Mouse (Mus musculus) heart, embryonic 11.5 days (tissue): ENCODE results near the gene Islr2. TPM values are rescaled to one million over a fixed set of nuclear protein-coding genes. Genes with fewer than 3 reads are reported as not detected.

Experiments used
- ATAC-seq: fragments of 200-750 bp; cut with Nextera tagmentation; replicated peaks from 2 replicates; pipeline ENCODE4 v1.8.0; 2017; ENCODE audit warnings: moderate library complexity; ENCODE audit not compliant: insufficient number of reproducible peaks, low FRiP score, low TSS enrichment
- H3K27ac ChIP-seq: fragments of 300-500 bp; sonication (generic); 2 replicates; pipeline ENCODE4 v1.5.1; 2014; ENCODE audit warnings: mild to moderate bottlenecking, low read depth, low read length
- H3K27me3 ChIP-seq: fragments of 300-500 bp; sonication (generic); 2 replicates; pipeline ENCODE4 v1.6.1; 2014; ENCODE audit warnings: mild to moderate bottlenecking, low read length, mixed read lengths; ENCODE audit not compliant: control insufficient read depth, insufficient read depth
- H3K36me3 ChIP-seq: fragments of 300-500 bp; sonication (generic); 2 replicates; pipeline ENCODE4 v1.6.1; 2014; ENCODE audit warnings: mild to moderate bottlenecking, low read length, moderate library complexity, mixed read lengths; ENCODE audit not compliant: control insufficient read depth, insufficient read depth
- H3K4me1 ChIP-seq: fragments of 300-500 bp; sonication (generic); 2 replicates; pipeline ENCODE4 v1.6.1; 2014; ENCODE audit warnings: low read length; ENCODE audit not compliant: control insufficient read depth, insufficient read depth
- H3K4me2 ChIP-seq: fragments of 300-500 bp; sonication (generic); 2 replicates; pipeline ENCODE4 v1.6.1; 2014; ENCODE audit warnings: mild to moderate bottlenecking, moderate library complexity
- H3K4me3 ChIP-seq: fragments of 300-500 bp; sonication (generic); 2 replicates; pipeline ENCODE4 v1.5.1; 2014; ENCODE audit warnings: low read depth, low read length
- H3K9ac ChIP-seq: fragments of 300-500 bp; sonication (generic); 2 replicates; pipeline ENCODE4 v1.6.1; 2014; ENCODE audit warnings: mild to moderate bottlenecking, low read depth, low read length, moderate library complexity
- H3K9me3 ChIP-seq: fragments of 300-500 bp; sonication (generic); replicated peaks from 2 replicates; pipeline ENCODE4 v1.6.1; 2016; ENCODE audit warnings: low read length; ENCODE audit not compliant: control insufficient read depth
- WGBS: fragments of 180-500 bp; shearing (Covaris S2); extraction: QIAGEN DNeasy Blood & Tissue Kit; methylation state at CpG from one replicate; pipeline ENCODE4 v1.1.7; 2014; ENCODE audit not compliant: insufficient replicate concordance; 5-methylcytosine and 5-hydroxymethylcytosine counted together
- polyA plus RNA-seq: library from polyadenylated mRNA; unstranded; fragments of >200 nt; fragmentation: Nextera tagmentation; extraction: Ambion mirVana; gene quantifications from 2 replicates; pipeline ENCODE4 v1.2.1, GENCODE M21; 2014

The Islr2 gene
- polyA plus RNA-seq, 1 experiment from 2014 or later: 0.19 TPM

DNA sequence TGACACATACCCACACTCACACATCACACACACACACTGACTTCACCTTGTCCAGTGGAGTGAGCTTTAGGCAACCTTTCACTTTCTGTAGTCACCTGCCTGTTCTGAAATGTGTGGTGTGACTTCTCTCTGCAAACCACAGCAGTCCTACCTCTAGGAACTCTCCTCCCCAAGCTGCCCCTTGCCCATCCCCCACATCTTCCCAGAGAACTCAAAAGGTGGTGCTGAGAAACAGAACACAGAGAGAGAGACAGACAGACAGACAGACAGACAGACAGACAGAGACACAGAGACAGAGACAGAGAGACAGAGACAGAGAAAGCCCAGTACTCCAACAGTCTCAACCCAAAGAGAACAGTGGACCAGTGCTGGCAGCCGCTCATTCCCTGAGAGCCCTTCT, 8.4 kb downstream of the Islr2 start:
- H3K9me3 ChIP-seq: no peaks in the 10 kb centered on the region
- no peak for ATAC-seq
- H3K27ac ChIP-seq: no peak overlapping the region
- H3K4me3 ChIP-seq: no peak overlapping the region; the same call in 1 of the 2 replicates
- H3K4me1 ChIP-seq: peaks cover 28% of the 10 kb centered on the region
- 17% methylated on average over 1 of the region's 1 CpGs for WGBS
- peaks cover 74% of the 10 kb centered on the region for H3K27me3 ChIP-seq
- H3K9ac ChIP-seq: no peak overlapping the region
- H3K4me2 ChIP-seq: no peak overlapping the region
- no peaks in the 10 kb centered on the region for H3K36me3 ChIP-seq

DNA sequence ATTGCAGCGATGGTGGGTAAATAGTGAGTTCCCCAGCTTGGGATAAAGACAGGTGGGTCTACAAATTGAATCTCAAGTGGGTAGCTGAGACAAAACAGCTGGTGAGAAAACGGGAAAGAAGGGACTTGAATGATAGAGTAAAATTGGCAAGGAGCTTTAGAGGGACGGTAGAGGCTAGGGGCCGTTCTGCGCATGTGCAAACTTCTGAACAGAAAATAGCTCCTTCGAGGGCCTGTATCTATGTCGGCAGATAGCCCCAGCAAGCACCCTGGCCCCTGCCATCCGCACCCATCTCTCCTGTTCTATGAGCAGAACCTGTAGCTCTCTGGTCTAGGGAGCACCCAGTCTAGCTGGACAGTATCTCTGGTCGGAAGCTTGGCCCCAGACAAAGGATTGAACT, 9.9 kb downstream of the Islr2 start:
- Histone ChIP-seq H3K9me3 (no peaks in the 10 kb centered on the region), H3K4me1 (peaks cover 23% of the 10 kb centered on the region), H3K27me3 (peaks cover 59% of the 10 kb centered on the region), H3K9ac (no peak overlapping the region), H3K36me3 (no peaks in the 10 kb centered on the region), H3K4me3 (no peak overlapping the region), H3K27ac (no peak overlapping the region), H3K4me2 (no peak overlapping the region)
- WGBS: 56% methylated on average over 9 of the region's 9 CpGs
- no peak for ATAC-seq

- 79% methylated on average over 6 of the region's 6 CpGs for WGBS
- no peak for ATAC-seq
Measured at GRCm38 (mm10) chr9:58184456-58184855, 19.7 kb downstream of the Islr2 start.

DNA sequence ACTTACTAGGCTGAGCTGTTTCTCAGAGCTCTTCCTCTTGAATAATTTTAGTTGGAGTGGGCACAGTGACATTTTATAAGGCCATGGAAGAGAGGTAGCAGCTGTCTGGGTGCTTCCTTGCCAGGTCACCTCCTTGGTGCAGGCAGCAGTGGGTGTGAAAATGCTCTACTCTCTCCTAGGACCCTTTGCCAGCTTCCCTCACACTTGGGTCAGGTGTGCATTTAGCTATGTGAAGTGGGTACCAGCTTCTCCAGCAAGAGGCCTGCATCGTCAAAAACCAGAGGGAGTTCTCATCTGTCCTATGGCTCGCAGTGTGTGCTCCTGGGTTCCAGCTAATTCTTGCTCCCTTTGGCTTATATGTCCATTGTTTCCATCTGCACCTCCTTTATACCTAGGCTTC, 24.7 kb downstream of the Islr2 start:
- ATAC-seq: no peak
- H3K4me1 ChIP-seq: peaks cover 8% of the 10 kb centered on the region; the same call in 1 of the 2 replicates

More at GRCm38 (mm10) chr9:58184456-58184855, 19.7 kb downstream of the Islr2 start:
- Histone ChIP-seq H3K4me1 (no peaks in the 10 kb centered on the region), H3K36me3 (no peaks in the 10 kb centered on the region), H3K9ac (no peak overlapping the region), H3K4me2 (no peak overlapping the region), H3K4me3 (no peak overlapping the region), H3K27me3 (no peaks in the 10 kb centered on the region), H3K9me3 (no peaks in the 10 kb centered on the region), H3K27ac (no peak overlapping the region)

DNA sequence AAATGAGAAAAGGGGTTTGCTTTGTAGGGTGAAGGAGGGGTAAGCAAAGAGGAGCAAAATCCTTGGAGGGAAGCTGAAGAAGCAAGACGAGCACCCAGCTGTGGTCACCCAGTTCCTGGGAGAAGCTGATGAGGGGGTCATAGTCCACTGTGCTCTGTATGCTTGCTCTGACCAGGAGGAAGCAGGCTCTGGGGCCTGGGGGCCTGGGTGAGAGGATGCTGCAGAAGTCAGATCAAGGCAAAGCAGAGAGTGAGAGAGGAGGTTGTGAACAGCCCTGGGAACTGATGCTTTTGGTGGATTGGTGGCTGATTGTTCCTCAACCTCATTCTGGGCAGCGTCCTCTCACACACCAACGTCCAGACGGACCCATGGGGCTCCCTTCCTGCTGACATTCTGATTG, 27.0 kb downstream of the Islr2 start:
- WGBS: 63% methylated on average over 4 of the region's 4 CpGs
- no peak overlapping the region for H3K4me3 ChIP-seq
- no peaks in the 10 kb centered on the region for H3K9me3 ChIP-seq
- H3K27ac ChIP-seq: no peak overlapping the region
- no peak overlapping the region for H3K4me2 ChIP-seq
- H3K9ac ChIP-seq: no peak overlapping the region
- H3K4me1 ChIP-seq: peaks cover 8% of the 10 kb centered on the region; the same call in 1 of the 2 replicates
- H3K27me3 ChIP-seq: no peaks in the 10 kb centered on the region
- no peaks in the 10 kb centered on the region for H3K36me3 ChIP-seq
- no peak for ATAC-seq

More for the DNA sequence above, 24.7 kb downstream of the Islr2 start:
- WGBS: 84% methylated on average over 2 of the region's 2 CpGs
- Histone ChIP-seq H3K27ac (no peak overlapping the region), H3K9ac (no peak overlapping the region), H3K9me3 (no peaks in the 10 kb centered on the region), H3K4me2 (no peak overlapping the region), H3K4me3 (no peak overlapping the region), H3K27me3 (no peaks in the 10 kb centered on the region), H3K36me3 (no peaks in the 10 kb centered on the region)

DNA sequence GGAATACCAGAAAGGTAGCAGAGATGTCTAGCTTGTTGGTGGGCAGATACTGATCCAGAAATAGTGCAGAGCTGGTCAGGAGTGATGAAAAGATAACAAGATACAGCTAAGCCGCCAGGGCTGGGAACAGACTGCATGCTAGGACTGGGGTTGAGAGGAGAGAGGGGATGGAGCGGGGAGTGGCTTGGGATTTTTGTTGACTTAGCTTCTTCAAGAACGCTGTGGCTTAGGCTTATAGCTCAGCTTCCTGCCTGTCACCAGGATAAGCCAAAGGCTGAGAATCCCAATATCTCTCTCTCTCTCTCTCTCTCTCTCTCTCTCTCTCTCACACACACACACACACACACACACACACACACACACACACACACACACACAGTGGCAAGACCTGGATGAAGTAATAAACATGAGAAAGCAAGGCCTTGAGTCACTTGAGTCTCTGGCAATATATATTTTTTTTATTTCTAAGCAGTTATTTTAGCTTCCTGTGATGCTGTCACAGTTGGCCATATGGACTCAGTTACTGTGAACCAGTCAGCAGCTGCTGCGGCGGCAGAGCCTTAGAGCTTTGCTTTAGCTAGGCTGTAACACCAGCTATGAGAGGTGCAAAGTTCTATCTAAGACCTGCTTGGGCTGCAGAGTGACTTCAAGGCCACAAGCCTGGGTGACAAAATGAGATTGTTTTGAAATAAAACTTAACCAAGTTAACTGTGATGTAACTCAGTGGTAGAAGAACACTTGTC, 28.2 kb downstream of the Islr2 start:
- WGBS: 33% methylated on average over 5 of the region's 5 CpGs
- no peaks in the 10 kb centered on the region for H3K27me3 ChIP-seq
- H3K4me2 ChIP-seq: no peak overlapping the region
- ATAC-seq: no peak
- H3K9ac ChIP-seq: no peak overlapping the region
- no peaks in the 10 kb centered on the region for H3K36me3 ChIP-seq
- no peak overlapping the region for H3K27ac ChIP-seq
- no peaks in the 10 kb centered on the region for H3K9me3 ChIP-seq
- H3K4me3 ChIP-seq: no peak overlapping the region
- peaks cover 8% of the 10 kb centered on the region; the same call in 1 of the 2 replicates for H3K4me1 ChIP-seq

DNA sequence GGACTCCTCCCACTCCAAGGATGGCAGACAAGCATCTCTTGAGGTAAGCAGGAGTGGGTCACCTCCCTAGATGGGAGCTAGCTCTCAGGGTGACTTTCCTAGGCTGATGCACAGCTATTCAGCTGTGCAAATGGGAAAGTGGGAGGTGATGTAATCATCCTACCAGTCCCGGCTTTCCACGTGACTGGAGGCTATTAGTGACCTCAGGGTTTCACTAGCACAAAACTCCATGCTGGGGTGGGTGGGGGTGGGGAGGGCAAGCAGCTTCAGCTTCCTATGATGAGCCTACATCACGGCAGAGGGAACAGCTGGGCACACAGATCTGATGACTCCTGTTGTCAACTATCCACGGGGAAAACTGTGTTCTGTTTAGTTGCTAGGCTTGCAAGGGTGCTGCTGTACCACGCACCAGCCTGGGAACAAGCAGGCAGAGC, 29.3 kb downstream of the Islr2 start:
- no peaks in the 10 kb centered on the region for H3K36me3 ChIP-seq

DNA sequence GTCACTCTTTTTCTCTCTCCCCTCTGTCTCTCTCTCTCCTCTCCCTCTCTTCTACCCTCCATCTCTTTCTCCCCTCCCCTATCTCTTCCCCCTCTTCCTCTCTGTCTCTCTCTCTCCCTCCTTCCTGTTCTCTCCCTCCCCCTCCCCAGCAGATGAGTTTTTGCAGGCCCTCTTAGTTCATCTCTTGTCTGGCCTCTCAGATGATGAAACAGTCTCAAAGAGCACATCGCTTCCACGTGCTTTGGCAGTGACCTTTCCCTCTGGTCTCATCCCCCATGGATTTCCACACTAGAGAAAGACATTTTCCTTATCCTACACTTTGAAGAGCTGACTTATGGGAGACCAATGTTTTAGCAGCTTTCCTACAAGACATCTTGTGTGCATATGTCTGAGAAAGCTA, 31.3 kb downstream of the Islr2 start:
- peaks cover 8% of the 10 kb centered on the region; the same call in 1 of the 2 replicates for H3K4me1 ChIP-seq
- no peaks in the 10 kb centered on the region for H3K9me3 ChIP-seq
- H3K27ac ChIP-seq: no peak overlapping the region
- no peak for ATAC-seq
- H3K4me2 ChIP-seq: no peak overlapping the region
- WGBS: 49% methylated on average over 2 of the region's 2 CpGs
- H3K27me3 ChIP-seq: no peaks in the 10 kb centered on the region
- H3K4me3 ChIP-seq: no peak overlapping the region
- no peaks in the 10 kb centered on the region for H3K36me3 ChIP-seq
- H3K9ac ChIP-seq: no peak overlapping the region

More for the DNA sequence above, 29.3 kb downstream of the Islr2 start:
- Histone ChIP-seq H3K9ac (no peak overlapping the region), H3K27ac (no peak overlapping the region), H3K27me3 (no peaks in the 10 kb centered on the region), H3K4me1 (peaks cover 8% of the 10 kb centered on the region; the same call in 1 of the 2 replicates), H3K9me3 (no peaks in the 10 kb centered on the region), H3K4me2 (no peak overlapping the region), H3K4me3 (no peak overlapping the region)
- ATAC-seq: no peak
- WGBS: 25% methylated on average over 5 of the region's 5 CpGs

GRCm38 (mm10) chr9:58169426-58169825, 34.7 kb downstream of the Islr2 start:
- H3K27ac ChIP-seq: no peak overlapping the region
- H3K4me2 ChIP-seq: no peak overlapping the region
- WGBS: 77% methylated on average over 6 of the region's 6 CpGs

More at GRCm38 (mm10) chr9:58169426-58169825, 34.7 kb downstream of the Islr2 start:
- Histone ChIP-seq H3K4me3 (no peak overlapping the region), H3K9ac (no peak overlapping the region), H3K9me3 (no peaks in the 10 kb centered on the region), H3K36me3 (no peaks in the 10 kb centered on the region), H3K27me3 (no peaks in the 10 kb centered on the region), H3K4me1 (no peaks in the 10 kb centered on the region)
- no peak for ATAC-seq
